Mouse (Mus musculus): ENCODE results near the gene Tpst1.
"Not testable (repeated sequence)": the region's sequence is repeated elsewhere in the genome, so short reads cannot be mapped to it uniquely, and the experiment has no call there.

Gene Tpst1

DNA sequence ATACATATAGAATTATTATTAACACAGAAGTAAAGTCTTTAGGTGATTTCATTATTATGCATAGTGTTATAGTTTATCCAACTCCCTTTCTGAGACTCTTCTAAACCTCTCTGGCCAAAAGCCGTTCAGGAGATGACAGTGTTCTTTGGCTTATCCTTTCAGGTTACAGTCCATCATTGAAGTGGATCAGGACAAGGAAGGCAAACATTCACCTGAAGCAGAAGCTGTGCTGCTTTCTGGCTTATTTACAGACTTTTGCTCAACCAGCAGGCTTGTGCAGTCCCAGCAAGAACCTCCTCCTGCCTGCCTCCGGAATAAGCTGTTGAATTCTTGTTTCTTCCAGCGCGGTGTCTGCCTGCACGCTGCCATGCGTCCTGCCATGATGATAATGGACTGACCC lies at the start of gene Tpst1:
Gene Tpst1, plus strand, starts transcription at position 301 of the 400 bp plus-strand sequence.
- DNase-seq (ENCODE audit: low read depth): no peak

DNA sequence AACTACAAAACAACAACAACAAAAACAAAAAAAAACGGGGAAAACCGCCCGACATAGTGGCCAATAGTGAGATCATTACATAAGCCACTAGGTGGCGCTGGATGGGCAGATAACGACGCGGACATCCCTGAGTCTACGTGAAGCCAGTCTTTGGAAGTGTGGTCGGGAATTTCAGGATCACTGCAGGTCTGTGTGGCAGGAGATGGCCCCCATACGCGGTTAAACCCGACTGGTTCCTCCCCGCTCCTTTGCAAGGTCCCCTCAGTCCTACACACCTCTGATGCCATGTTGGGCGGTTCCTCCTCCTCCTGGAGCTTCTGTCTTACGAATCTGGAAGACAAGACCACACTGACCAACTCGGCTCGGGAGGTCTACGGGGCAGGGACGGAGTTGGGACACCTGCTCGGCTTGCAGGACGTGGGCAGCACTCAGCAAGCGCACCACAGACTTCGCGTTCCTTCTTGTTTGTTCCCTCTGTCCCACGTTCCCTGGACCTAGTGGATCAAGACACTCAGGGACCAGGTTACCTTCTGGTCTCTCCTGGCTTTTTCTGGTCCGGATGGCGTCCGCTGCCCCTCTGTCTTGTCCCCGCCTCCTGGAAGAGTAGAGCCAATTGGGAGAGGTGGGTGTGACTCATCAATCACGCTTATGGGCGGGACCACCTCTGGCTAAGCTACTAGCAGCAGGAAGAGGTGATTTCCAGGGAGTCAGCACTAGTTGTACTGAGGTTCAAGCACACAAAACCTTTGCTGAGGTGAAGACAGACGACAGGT lies 49.2 kb upstream of the Tpst1 start:
- DNase-seq (ENCODE audit: low read depth): peak; percentile 88

DNA sequence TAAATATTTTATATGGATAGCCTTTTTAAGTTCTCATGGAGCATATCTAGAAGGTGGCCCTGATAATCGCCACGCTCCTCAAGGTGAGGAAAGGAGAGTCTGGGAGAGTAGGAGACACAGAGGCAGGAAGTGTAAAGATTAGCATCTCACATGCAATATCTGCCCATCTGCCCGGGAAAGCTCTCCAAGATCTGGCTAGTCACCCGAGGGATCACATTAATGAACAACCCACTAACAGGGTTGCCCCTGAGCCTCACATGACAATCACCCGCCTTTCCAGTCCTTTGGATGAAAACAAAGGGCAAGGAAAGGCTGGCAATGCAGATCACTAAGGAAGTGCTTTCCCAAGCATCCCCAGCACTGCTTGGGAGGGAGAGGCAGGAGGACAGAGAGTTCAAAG lies 46.0 kb upstream of the Tpst1 start:
- DNase-seq (ENCODE audit: low read depth): no peak

DNA sequence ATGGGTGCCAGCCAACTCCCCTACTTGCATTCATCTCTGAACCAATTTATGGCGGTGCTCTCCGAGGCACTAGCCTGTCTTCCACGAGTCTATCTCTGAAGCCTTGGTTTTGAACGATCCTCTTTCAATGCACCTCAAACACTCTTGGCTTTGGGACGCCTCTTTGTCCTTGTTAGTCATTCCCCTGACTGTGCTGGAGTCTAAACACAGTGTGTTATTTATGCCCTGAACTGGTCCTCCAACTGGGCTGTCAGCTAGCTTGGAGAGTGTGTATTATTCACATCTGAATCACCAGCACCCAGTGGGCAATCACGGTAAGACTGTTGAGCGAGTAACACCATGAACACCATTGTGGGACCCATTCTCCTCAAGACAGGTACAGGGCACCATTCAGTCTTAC lies 45.4 kb upstream of the Tpst1 start:
- DNase-seq (ENCODE audit: low read depth): no peak

DNA sequence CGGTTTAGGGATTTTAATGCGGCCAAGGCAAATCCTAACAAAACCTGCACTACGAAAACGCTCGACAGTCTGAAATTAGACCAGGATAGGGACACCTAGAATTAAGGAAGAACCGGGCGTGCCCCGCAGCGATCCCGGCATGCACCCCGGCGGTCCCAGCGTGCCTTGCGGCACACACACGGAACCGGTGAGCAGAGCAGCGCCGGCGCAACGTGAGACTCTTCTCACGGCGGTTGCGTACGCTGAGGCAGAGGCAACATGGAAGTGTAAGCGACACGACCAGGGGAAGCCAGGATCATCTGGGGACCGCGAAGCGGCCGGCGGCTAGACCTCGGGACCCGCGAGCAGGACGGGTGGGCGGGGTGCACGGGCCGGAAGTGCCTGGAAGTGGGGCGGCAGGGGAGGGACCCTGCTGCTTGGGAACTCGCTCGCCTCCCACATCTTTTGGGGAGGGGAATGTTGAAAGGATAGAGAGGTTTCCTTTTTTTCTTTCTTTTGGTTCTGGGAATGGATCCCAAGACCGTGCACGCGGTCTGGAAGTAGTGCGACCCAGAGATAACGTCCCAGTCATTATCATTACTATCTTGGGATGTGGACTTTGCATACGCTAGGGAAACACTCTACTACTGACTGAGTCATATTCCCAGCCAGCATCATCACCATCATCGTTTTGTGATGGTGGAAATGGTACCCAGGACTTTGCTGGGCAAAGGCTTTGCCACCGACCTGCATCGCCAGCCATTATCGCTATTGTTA lies 43.8 kb upstream of the Tpst1 start, which contains the start of the genes Asl and Crcp:
Gene Asl, minus strand, starts transcription at position 106 of the 756 bp plus-strand sequence.
Gene Crcp, plus strand, starts transcription at position 149 of the 756 bp plus-strand sequence.
- peak; percentile 63 for DNase-seq (ENCODE audit: low read depth)

DNA sequence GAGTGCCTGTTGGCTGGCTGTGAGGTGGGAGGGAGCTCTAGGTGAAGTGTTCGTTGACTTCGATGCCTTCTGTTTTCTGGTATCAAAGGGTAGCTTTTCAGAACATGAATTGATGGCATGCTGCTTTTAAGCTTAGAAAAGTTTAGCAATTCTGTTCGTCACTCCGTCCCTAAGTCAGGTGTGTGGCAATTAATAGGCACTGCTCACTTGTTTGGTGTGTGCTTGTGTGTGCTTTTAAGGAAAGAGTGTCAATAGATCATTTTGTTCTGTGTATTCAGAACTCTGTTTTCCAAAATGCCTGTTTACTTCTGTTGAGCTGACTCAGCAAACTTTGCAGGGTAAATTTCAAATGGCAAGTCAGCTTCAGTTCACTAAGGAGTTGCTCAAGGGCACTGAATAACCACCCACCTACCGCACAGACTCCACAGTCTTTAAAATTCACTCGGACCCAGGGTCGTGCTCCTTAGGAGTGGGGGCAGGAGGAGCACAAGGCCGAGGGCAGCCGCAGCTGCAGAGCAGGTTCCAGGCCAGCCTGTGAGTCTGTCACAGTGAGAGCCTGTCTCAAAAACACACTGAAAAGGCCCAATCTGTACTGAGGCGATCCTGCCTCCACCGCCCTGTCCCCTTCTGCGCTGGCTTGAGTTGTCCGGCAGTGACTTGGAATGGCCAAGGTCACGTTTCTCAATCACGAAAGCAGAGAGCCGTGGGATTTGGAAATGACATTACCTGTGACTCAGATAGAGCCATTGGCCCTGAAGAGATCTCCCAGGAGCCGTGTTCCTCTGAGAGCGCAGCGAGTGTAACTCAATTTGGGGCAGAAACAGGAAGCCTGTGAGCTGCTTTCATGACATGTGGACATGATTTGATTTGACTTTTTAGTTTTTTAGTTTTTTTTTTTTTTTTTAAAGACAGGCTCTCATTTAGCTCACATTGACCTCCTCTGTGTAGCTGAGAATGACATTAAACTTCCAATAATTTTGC lies 41.4 kb upstream of the Tpst1 start:
- no peak for DNase-seq (ENCODE audit: low read depth)

DNA sequence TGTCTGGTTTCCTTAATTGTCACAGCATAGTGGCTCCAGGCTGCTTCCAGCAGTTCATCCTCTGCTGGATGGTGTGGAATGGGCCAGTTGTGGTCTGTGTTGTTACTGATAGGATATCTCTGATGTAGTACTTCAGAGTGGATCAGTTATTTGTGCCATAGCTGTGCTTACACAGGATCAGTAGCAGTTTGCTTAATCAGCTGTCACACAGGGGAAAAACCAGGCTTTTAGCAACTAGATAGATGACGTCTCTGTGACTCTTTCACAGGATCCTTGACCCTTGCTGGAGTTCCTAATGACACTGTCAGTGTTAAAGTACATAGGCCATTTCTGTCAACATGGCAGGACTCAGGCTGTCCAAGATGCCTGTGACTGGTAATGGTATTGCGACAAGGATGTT lies 39.3 kb upstream of the Tpst1 start:
- DNase-seq (ENCODE audit: low read depth): no peak

DNA sequence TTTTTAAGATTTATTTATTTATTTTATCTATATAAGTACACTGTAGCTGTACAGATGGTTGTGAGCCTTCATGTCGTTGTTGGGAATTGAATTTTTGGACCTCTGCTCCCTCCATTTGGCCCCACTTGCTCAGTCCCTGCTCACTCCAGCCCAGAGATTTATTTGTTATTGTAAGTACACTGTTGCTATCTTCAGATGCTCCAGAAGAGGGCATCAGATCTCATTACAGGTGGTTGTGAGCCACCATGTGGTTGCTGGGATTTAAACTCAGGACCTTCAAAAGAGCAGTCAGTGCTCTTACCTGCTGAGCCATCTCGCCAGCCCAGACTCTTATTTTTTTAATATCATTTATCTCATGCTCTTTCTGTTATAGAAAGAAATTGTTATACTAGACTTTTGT lies 36.8 kb upstream of the Tpst1 start:
- not testable (repeated sequence) for DNase-seq (ENCODE audit: low read depth)

DNA sequence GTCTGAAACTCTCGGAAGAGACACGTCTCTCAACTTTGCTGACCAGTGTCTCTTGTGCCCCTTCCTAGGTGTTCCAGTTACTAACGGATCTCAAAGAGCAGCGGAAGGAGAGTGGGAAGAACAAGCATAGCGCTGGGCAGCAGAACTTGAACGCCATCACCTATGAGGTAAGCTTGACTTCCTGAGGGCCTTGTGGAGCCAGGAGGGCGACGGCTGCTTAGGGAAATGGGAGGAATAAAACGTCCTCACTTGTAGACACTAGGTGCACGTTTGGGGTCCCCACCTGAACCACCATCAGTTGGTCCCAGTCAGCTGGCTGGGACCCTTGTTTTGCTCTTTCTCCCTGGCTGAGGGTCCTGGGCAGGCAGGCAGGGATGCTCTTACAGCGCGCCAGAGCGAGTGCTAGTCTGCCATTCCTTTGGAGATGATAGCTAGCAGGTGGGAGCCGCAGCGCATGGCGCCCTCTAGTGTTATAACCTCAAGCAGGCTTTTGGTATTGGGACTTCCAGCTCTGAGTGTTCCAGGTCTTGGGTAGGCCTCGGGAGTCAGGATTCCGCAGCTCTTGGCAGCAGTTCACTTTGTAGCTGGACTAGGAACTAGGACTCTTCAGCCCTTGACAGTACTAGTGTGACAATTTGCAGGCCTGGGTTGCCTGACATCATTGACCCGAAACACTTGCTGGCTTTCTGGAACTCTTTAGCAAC lies 35.2 kb upstream of the Tpst1 start:
- peak; percentile 41 for DNase-seq (ENCODE audit: low read depth)

DNA sequence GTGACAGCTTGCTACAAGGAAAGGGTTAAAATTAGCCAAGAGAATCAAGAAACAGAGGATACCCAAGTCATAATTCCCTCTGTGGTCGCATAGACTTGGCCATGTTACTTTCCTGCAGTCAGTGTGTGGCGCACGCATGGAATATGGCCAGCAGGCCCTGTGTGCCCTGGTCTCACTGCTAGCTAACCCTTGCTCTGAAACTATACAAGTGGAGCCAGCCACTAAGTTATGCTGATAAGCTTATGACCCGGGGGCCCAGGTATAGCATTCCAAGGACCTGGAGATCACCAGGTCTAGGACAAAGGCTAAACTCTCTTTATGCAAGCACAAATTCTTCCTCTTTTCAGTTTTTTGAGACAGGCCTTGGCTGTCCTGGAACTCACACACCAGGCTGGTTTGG lies 32.3 kb upstream of the Tpst1 start:
- DNase-seq (ENCODE audit: low read depth): no peak

DNA sequence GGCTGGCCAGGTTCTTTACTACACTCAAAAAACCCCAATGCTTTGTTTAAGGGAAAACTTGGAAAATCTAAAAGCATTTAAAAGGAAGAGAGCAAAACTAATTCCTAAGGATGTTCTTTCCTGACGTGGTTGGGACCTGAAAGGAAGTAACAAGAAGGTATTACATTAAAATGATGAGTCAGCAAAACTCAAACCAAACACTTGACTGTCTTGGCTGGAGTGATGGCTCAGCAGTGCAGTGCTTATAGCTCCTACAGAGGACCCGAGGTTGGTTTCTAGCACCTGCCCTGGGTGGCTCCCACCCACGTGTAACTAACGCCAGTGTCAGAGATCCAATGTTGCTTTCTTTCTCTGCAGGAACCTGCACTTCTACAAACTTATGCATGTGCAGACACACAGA lies 31.9 kb upstream of the Tpst1 start:
- no peak for DNase-seq (ENCODE audit: low read depth)

DNA sequence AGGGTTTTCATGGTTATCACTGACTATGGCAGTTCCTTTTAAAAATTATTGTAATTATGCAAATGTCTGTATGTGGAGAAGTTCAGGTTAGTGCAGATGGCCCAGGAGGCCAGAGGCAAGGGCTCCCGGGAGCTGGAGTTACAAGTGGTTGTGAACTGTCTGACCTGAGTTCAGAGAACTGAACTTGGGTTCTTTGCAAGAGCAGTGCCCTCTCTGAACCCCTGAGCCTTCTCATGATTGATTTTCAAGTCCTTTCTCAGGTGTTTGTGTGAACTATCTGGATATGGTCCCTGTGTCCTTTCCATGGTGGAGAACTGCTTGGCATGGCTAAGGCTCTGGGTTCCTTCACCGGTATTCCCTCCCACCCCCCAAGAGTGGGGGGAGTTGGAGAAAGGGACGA lies 29.4 kb upstream of the Tpst1 start:
- no peak for DNase-seq (ENCODE audit: low read depth)

DNA sequence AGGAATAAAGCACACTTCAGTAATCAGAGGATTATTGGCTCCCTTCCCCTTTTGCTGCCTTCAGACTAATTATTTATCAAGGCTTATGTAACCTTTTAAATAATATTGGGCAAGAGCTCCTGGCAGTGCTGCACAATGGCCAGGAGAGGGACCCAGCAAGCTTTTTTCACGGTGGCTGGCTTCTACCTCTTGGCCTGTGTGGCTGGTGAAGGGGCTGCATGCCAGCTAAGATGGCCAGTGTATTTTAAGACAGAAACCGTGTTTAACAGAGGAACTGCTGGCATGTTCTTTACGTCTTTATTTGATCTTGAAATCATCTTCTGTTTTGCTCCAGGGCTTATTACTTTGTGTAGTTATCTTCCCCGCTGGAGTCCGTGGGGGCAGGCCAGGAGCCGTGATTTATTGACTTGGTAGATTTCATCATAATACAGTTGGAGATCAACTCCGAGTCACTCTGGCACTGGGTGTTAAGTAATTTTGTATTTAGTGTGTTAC lies 28.9 kb upstream of the Tpst1 start:
- no peak for DNase-seq (ENCODE audit: low read depth)

DNA sequence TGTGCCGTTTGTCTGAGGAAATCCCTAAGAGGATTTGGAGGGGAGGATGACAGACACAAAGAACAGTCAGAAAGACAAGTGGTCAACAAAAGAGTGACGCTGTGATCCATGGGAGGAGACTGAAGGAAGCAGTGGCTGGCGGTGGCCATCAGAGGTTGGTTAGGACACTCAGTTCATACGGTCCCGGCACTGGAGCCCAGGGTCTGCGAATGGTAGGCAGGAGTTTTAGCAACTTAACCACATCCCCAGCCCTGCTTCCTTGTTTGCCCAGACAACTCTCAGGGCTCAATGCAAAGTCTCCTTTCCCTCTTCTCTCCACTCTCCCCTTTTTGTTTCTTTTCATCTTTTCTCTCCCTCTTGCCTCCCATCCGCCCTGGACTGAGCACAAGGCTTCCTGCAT lies 27.0 kb upstream of the Tpst1 start:
- no peak for DNase-seq (ENCODE audit: low read depth)

DNA sequence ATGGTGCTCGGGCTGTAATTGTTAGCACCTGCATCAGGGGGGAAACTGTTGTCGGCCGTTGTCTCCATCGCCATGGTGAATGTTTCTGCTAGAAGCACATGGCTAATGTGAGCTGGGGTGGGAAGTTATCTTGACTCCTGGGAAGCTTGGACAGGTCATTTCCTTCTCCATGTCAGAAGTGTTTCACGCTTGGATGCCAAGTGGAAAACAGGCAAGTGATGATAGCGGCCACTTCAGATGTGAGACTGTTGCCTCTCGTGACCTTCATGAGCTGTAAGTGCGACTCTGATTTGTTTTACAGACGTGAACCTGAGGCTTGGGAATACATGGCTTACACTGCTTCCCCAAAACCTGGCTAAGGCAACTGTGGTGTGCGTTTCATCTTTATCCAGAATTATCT lies 26.5 kb upstream of the Tpst1 start:
- DNase-seq (ENCODE audit: low read depth): no peak

DNA sequence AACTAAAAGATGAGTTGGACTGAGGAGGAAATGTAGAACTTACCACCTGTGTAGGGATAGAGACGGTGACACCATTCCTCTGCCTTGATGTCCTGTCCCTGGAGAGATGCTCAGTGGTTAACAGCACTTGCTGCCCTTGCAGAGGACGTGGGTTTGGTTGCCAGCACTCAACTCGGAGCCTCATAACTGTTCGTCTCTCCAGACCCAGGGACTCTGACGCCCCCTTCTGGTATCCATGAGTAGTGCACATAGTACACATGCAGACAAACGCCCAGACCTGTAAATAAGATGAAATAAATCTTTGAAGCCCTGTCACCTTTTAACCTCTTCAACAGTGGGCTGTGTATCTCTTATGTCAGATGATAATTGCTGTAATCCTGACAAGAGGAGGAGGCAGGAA lies 26.1 kb upstream of the Tpst1 start:
- DNase-seq (ENCODE audit: low read depth): no peak

DNA sequence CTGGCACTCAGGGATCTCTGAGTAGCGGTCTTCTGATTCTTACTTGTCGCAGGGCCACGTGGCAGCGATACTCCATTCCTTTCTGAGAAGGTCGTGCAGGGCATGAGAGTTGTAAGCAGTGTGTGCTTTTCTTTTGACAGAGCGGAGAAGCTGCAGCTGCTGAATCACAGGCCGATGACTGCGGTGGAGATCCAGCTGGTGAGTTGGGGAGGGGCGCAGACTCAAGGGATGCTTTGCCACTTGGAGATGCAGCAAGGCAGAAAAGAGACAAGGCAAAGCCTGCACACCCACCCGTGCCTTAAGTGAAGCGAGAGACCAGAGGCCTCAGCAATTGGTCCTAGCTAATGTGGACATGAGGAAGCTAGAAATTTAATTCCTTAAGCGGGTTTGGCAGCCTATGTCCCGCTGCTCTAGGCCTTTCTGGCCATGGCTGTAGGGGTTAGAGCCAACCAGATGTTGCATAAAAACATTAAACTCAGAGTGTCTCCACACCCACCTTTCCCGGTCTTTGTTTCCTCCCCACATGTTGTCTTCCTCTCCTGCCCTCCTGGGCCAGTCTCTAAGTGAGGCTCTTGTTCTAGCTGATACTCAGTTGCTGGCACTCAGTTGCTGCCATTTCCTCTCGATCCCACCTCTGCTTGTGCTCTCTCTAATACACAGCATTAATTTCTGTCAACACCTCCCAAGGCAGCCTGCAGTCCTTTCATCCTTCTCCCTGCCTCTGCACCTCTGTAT lies 24.2 kb upstream of the Tpst1 start:
- DNase-seq (ENCODE audit: low read depth): no peak

DNA sequence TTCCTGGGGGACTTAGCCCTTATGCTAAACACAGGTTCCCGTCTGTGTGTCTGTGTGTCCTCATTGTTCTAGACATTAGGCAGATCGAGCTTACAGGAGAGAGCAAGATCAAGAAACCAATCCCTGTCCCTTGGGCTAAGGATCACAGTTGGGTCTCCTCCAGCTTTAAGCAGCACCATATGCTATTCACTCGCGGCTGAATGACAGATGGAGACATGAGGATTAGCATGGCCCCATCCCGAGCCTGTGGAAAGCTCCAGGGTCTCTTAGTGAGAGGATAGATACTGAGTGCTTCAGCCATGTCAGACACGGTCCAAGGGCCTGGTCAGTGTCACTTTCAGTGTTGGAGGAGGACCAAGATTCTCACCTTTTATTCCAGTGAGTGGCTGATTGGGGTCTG lies 22.7 kb upstream of the Tpst1 start:
- no peak for DNase-seq (ENCODE audit: low read depth)

DNA sequence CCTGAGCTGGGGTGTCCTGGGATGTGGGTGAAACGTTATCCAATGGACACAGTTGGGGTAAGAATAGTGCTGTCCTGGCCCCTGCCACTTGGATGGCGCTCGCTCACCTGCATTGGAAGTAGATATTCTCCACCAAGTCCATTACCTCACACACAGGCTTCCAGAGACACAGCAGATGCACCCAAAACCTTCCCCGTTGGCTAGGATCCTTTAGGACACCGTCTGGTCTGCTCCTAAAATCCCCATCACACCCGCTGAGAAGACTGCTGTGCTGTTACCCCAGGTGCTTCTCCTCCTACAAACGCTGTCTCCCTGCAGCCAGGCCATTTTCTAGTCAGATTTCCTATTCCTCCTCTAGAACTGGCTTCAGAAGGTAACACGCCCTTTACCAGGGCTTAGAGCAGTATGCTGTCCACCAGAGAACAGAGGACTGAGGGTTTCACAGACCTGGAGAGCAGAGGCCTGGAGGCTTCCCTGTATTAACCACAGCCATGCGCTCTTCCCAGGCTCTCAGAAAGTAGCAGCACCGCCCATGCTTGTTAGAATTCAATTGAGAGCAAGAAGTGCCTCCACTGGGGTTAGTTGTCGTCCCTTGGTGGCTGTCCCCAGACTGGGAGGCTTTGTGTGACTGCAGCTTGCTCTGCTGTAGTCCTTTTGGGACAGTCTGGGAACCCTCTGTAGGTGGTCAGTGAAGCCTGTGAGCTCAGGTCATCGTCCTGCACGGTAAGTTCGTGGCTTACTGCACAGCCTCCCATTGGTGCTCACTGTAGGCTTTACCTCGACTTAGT lies 21.9 kb upstream of the Tpst1 start:
- no peak for DNase-seq (ENCODE audit: low read depth)

DNA sequence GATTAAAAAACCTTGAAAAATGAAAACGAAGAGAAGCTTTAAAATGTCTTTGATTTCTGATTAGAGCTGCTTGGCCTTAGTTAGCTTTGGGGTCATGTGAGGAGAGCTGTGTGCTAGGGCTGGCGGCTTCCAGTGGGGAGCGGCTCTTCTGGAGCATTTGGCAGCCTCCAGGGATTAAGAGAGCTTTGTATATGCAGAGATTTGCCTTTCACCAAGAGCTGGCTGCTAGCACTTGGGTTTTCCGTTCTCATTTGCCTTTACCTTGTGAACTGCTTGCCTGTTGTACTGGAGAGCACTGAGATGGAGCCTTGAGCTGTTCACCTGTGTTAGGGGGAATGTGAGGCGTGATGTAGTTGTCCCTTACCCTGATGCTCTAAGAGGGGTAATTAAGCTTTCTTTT lies 20.6 kb upstream of the Tpst1 start:
- no peak for DNase-seq (ENCODE audit: low read depth)

Data from c-Kit-positive CD71-positive TER-119-negative erythroid progenitor cells, embryonic 14.5 days (primary cell).